11 mouse cellular contexts compared by ENCODE assay signal in the genomic region with DNA sequence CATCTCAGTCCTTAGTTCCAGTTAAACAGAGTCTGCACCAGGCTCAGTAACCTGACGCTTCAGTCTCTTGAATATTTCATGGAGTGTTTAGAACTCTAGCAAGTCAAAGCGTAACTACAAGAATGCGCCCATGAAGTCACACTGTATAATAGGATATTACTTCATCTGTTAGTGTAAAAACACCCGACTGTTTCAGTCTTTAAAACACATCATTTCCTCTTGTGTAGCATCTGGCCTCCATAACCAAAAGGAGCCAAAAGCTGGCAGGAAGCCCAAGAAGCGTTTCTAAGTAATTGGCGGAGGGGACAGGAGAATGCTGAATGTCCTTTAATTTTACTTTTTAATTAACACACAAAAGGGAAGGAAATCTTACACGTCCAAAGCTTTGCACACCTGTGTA. TPM values are rescaled to one million over a fixed set of nuclear protein-coding genes. Genes with fewer than 3 reads are reported as not detected.
A peak's percentile ranks its signal among the peaks of the same experiment; 100 is the strongest.
DNase-seq lines count a peak whose midpoint lies in the region; TF ChIP-seq lines count a peak whose summit lies in the region.
"Had no signal": no experiment of that assay in that cellular context is flagged by ENCODE, and none has a peak within 500 bp of the region (broad histone marks: within the 10 kb centered on the region; RNA-seq: fewer than 3 reads in every experiment).

No protein-coding gene starts in this region.

- TF ChIP-seq CTCF in bone marrow macrophage, adult 2 months (IDR thresholded peaks at IDR 0.05; ENCODE audit: low read depth, low read length): no peak

- TF ChIP-seq POLR2A in bone marrow macrophage, adult 2 months (IDR thresholded peaks at IDR 0.05; ENCODE audit: borderline replicate concordance, low read depth, low read length): no peak

- H3K4me1 ChIP-seq in heart, embryonic 10.5 days: peaks cover 24% of the 10 kb centered on the region
- peaks cover 33% of the 10 kb centered on the region for H3K4me1 ChIP-seq in bone marrow macrophage, adult 2 months (ENCODE audit: control insufficient read depth, insufficient read depth, low read length)

- WGBS in heart, embryonic 10.5 days: 68% methylated on average over 7 of the region's 7 CpGs

- H3K27me3 ChIP-seq in heart, embryonic 10.5 days (ENCODE audit: insufficient read depth, poor library complexity, severe bottlenecking): no peaks in the 10 kb centered on the region
- H3K27me3 ChIP-seq: megakaryocyte, embryonic 14.5 days; Patski had no signal

- H3K4me3 ChIP-seq in heart, embryonic 10.5 days: no peak overlapping the region
- peak overlapping the region; percentile 23 for H3K4me3 ChIP-seq in bone marrow macrophage, adult 2 months (ENCODE audit: insufficient read depth, low read length)
- H3K4me3 ChIP-seq: megakaryocyte, embryonic 14.5 days had no signal

- no peaks in the 10 kb centered on the region for H3K36me3 ChIP-seq in heart, embryonic 10.5 days

- no peaks in the 10 kb centered on the region for H3K9me3 ChIP-seq in heart, embryonic 10.5 days
- H3K9me3 ChIP-seq: megakaryocyte, embryonic 14.5 days had no signal

- peak; percentile 67 to 69 for DNase-seq in heart, adult 18-20 months
- no peak for DNase-seq in heart, embryonic 10.5 days (ENCODE audit: low spot score)
- DNase-seq in heart, postnatal 4 days: peak; percentile 71
- peak; percentile 76 for DNase-seq in lung, postnatal 10 days
- no peak for DNase-seq in adrenal gland, postnatal 4 days (ENCODE audit: low spot score in 2 of 2)
- DNase-seq in thymus, postnatal 4 days: no peak
- DNase-seq in layer of hippocampus, postnatal 14 days (ENCODE audit: low spot score in 2 of 2): no peak
- DNase-seq: thymus, postnatal 25 days had no signal

- no peak overlapping the region for H3K27ac ChIP-seq in heart, embryonic 10.5 days
- H3K27ac ChIP-seq in bone marrow macrophage, adult 2 months (ENCODE audit: insufficient read depth, low read depth, low read length): peak overlapping the region; percentile 63

RNA-seq across cellular contexts. Expression of gene Cdr2, which starts 5.0 kb away (rescaled TPM):
- total RNA-seq in heart, adult 18-20 months (2021): 10 to 100 TPM; 10.9 to 12.9 TPM
- polyA plus RNA-seq in heart, embryonic 10.5 days (2016; fragmentation: Nextera tagmentation; extraction: Ambion mirVana): 10.3 and 14.4 TPM in 2 replicates
- polyA plus RNA-seq in bone marrow macrophage, adult 2 months (2012; ENCODE audit: insufficient read depth, insufficient read length, missing spikeins): 4.9 and 6.1 TPM in 2 replicates
- total RNA-seq in heart, postnatal 4 days (2021): 10 to 100 TPM; 20.7 to 29.2 TPM
- total RNA-seq in adrenal gland, postnatal 4 days (2021): 10 to 100 TPM; 11.9 to 18.0 TPM
- total RNA-seq in layer of hippocampus, postnatal 14 days (2021): 1 to 10 TPM; 3.8 to 4.3 TPM

RNA-seq across cellular contexts. Expression of gene Mfsd13b, which starts 5.2 kb away (rescaled TPM):
- not detected for total RNA-seq in heart, adult 18-20 months (2021)
- 0.11 TPM in 1 of 2 replicates, not detected in the other for polyA plus RNA-seq in heart, embryonic 10.5 days (2016; fragmentation: Nextera tagmentation; extraction: Ambion mirVana)
- 3.3 TPM in 1 of 2 replicates, not detected in the other for polyA plus RNA-seq in bone marrow macrophage, adult 2 months (2012; ENCODE audit: insufficient read depth, insufficient read length, missing spikeins)
- not detected for total RNA-seq in heart, postnatal 4 days (2021)
- total RNA-seq in adrenal gland, postnatal 4 days (2021): not detected
- under 1 TPM; 0.60 to 0.72 TPM for total RNA-seq in layer of hippocampus, postnatal 14 days (2021)

RNA-seq across cellular contexts. Expression of gene Mettl9, which starts 57.2 kb away (rescaled TPM):
- total RNA-seq in heart, adult 18-20 months (2021): 10 to 100 TPM; 76.9 to 98.0 TPM
- polyA plus RNA-seq in heart, embryonic 10.5 days (2016; fragmentation: Nextera tagmentation; extraction: Ambion mirVana): 93.7 and 135 TPM in 2 replicates
- polyA plus RNA-seq in bone marrow macrophage, adult 2 months (2012; ENCODE audit: insufficient read depth, insufficient read length, missing spikeins): 40.7 and 43.4 TPM in 2 replicates
- total RNA-seq in heart, postnatal 4 days (2021): 100 to 1,000 TPM; 127 TPM
- total RNA-seq in adrenal gland, postnatal 4 days (2021): 100 to 1,000 TPM; 134 to 136 TPM
- total RNA-seq in layer of hippocampus, postnatal 14 days (2021): 10 to 100 TPM; 70.7 to 74.3 TPM

RNA-seq across cellular contexts. Expression of gene Polr3e, which starts 59.5 kb away (rescaled TPM):
- 1 to 10 TPM; 8.8 to 9.2 TPM for total RNA-seq in heart, adult 18-20 months (2021)
- polyA plus RNA-seq in heart, embryonic 10.5 days (2016; fragmentation: Nextera tagmentation; extraction: Ambion mirVana): 32.3 and 36.9 TPM in 2 replicates
- polyA plus RNA-seq in bone marrow macrophage, adult 2 months (2012; ENCODE audit: insufficient read depth, insufficient read length, missing spikeins): 9.2 and 9.3 TPM in 2 replicates
- 10 to 100 TPM; 18.0 to 18.7 TPM for total RNA-seq in heart, postnatal 4 days (2021)
- total RNA-seq in adrenal gland, postnatal 4 days (2021): 10 to 100 TPM; 31.1 to 32.2 TPM
- total RNA-seq in layer of hippocampus, postnatal 14 days (2021): 10 to 100 TPM; 26.7 to 27.6 TPM

Comparison
In these comparisons a context has a peak if more than half of its experiments do, and no peak if none do; other contexts are left out.
1. DNase-seq: peak in heart, adult 18-20 months (2 of 2), heart, postnatal 4 days (single experiment) and lung, postnatal 10 days (single experiment); none in heart, embryonic 10.5 days (single experiment), adrenal gland, postnatal 4 days (0 of 2), thymus, postnatal 4 days (single experiment) and layer of hippocampus, postnatal 14 days (0 of 2).